In genomic region chr5:79680321-79680720, GRCm38 (mm10) we compare ENCODE assay signal across 21 mouse cellular contexts.
DNase-seq lines count a peak whose midpoint lies in the region; ATAC-seq and TF ChIP-seq lines count a peak whose summit lies in the region.
"Had no signal": no experiment of that assay in that cellular context is flagged by ENCODE, and none has a peak within 500 bp of the region (broad histone marks: within the 10 kb centered on the region; RNA-seq: fewer than 3 reads in every experiment).

No protein-coding gene starts in this region.

- no peak overlapping the region for H3K9ac ChIP-seq in lung, embryonic 14.5 days
- H3K9ac ChIP-seq in lung, embryonic 15.5 days, result no peak overlapping the region
- H3K9ac ChIP-seq in lung, embryonic 16.5 days (ENCODE audit: low read length), result no peak overlapping the region

- H3K36me3 ChIP-seq in lung, embryonic 14.5 days (ENCODE audit: insufficient read depth), result no peaks in the 10 kb centered on the region
- no peaks in the 10 kb centered on the region for H3K36me3 ChIP-seq in lung, embryonic 15.5 days
- no peaks in the 10 kb centered on the region for H3K36me3 ChIP-seq in lung, embryonic 16.5 days (ENCODE audit: control insufficient read depth, insufficient read depth, low read length)
- H3K36me3 ChIP-seq: G1E had no signal

- no peak overlapping the region for H3K27ac ChIP-seq in lung, embryonic 14.5 days (ENCODE audit: low read depth)
- no peak overlapping the region for H3K27ac ChIP-seq in lung, embryonic 15.5 days
- H3K27ac ChIP-seq in lung, embryonic 16.5 days (ENCODE audit: low read length), result no peak overlapping the region

- H3K4me2 ChIP-seq in lung, embryonic 14.5 days, result no peak overlapping the region
- H3K4me2 ChIP-seq in lung, embryonic 15.5 days, result no peak overlapping the region
- H3K4me2 ChIP-seq in lung, embryonic 16.5 days (ENCODE audit: low read depth, low read length), result no peak overlapping the region

- H3K4me1 ChIP-seq in lung, embryonic 14.5 days (ENCODE audit: insufficient read depth), result no peaks in the 10 kb centered on the region
- H3K4me1 ChIP-seq in lung, embryonic 15.5 days, result no peaks in the 10 kb centered on the region
- no peaks in the 10 kb centered on the region for H3K4me1 ChIP-seq in lung, adult 2 months (ENCODE audit: control insufficient read depth, insufficient read depth, low read length)
- H3K4me1 ChIP-seq in lung, embryonic 16.5 days (replicated peaks; ENCODE audit: control insufficient read depth, insufficient read depth, low read length), result no peaks in the 10 kb centered on the region

- H3K9me3 ChIP-seq in lung, embryonic 14.5 days (ENCODE audit: low read depth, low read length), result no peaks in the 10 kb centered on the region
- no peaks in the 10 kb centered on the region for H3K9me3 ChIP-seq in lung, embryonic 15.5 days
- H3K9me3 ChIP-seq in lung, embryonic 16.5 days (ENCODE audit: control insufficient read depth, low read length), result no peaks in the 10 kb centered on the region
- H3K9me3 ChIP-seq: G1E had no signal

- H3K4me3 ChIP-seq in lung, embryonic 14.5 days (ENCODE audit: low read depth, low read length), result no peak overlapping the region
- no peak overlapping the region for H3K4me3 ChIP-seq in lung, embryonic 15.5 days
- no peak overlapping the region for H3K4me3 ChIP-seq in lung, adult 2 months (replicated peaks; ENCODE audit: extremely low read depth, low read depth, low read length)
- no peak overlapping the region for H3K4me3 ChIP-seq in lung, embryonic 16.5 days (ENCODE audit: low read length)

- ATAC-seq in lung, embryonic 14.5 days (ENCODE audit: insufficient read depth), result peak; percentile 94
- peak; percentile 81; the same call in 1 of the 2 replicates for ATAC-seq in lung, embryonic 15.5 days (ENCODE audit: borderline replicate concordance, extremely low read depth, low FRiP score, low TSS enrichment)
- ATAC-seq in lung, embryonic 16.5 days (ENCODE audit: low read depth), result peak; percentile 86
- ATAC-seq: activated CD4-positive, CD25-positive, alpha-beta regulatory T cell, adult 4 months; CD4-positive, CD25-positive, alpha-beta regulatory T cell, adult 4 months; Patski had no signal

- peak; percentile 70 for DNase-seq in lung, embryonic 14.5 days
- DNase-seq in lung, postnatal 10 days, result no peak
- DNase-seq in lung, adult 2 months, result no peak
- no peak for DNase-seq in lung, postnatal 36 days
- DNase-seq: adrenal gland, adult 2 months; adrenal gland, adult 8-10 months; adrenal gland, postnatal 10 days; adrenal gland, postnatal 14 days; adrenal gland, postnatal 25 days; adrenal gland, postnatal 36 days; B cell, adult 2 months; cerebellum, adult 11 months; cerebellum, adult 11-12 months; cerebellum, adult 18-20 months had no signal

- TF ChIP-seq POLR2A in lung, adult 2 months (IDR thresholded peaks at IDR 0.05; ENCODE audit: borderline replicate concordance, extremely low read depth, low read depth, low read length), result no peak

- no peaks in the 10 kb centered on the region for H3K27me3 ChIP-seq in lung, embryonic 14.5 days (ENCODE audit: insufficient read depth, low read length)
- no peaks in the 10 kb centered on the region for H3K27me3 ChIP-seq in lung, embryonic 15.5 days
- no peaks in the 10 kb centered on the region for H3K27me3 ChIP-seq in lung, embryonic 16.5 days (ENCODE audit: control insufficient read depth, insufficient read depth, low read depth, low read length)
- H3K27me3 ChIP-seq: CH12.LX, Patski had no signal

- no peak for TF ChIP-seq CTCF in lung, embryonic 14.5 days (IDR thresholded peaks at IDR 0.05; ENCODE audit: low read depth)
- TF ChIP-seq CTCF in lung, adult 2 months (IDR thresholded peaks at IDR 0.05; ENCODE audit: insufficient read depth, low read length), result no peak
